ENCODE assay signal across 8 mouse cellular contexts in genomic region chr11:120316690-120317254, GRCm38 (mm10). TPM values are rescaled to one million over a fixed set of nuclear protein-coding genes. Genes with fewer than 3 reads are reported as not detected.
DNase-seq lines count a peak whose midpoint lies in the region; ATAC-seq and TF ChIP-seq lines count a peak whose summit lies in the region.

No protein-coding gene starts in this region.

- WGBS in hindbrain, embryonic 13.5 days: 26% methylated on average over 13 of the region's 13 CpGs
- 23% methylated on average over 13 of the region's 13 CpGs for WGBS in midbrain, embryonic 15.5 days

- peak; percentile 12 for ATAC-seq in hindbrain, embryonic 13.5 days (ENCODE audit: low FRiP score)
- 0 out of 2 replicates have a peak, but pooled peaks have one; percentile 15 for ATAC-seq in midbrain, embryonic 15.5 days (replicated peaks)

- DNase-seq in gastrocnemius, adult 2 months: no peak
- no peak for DNase-seq in gastrocnemius, postnatal 25 days
- peak; percentile 50 for DNase-seq in liver
- DNase-seq in left cerebral cortex, adult 9 months (ENCODE audit: low spot score in 2 of 2): no peak
- DNase-seq in frontal cortex, postnatal 10 days (ENCODE audit: low spot score in 2 of 2): no peak

- H3K4me2 ChIP-seq in hindbrain, embryonic 13.5 days: peak overlapping the region; percentile 82
- peak overlapping the region; percentile 73 for H3K4me2 ChIP-seq in midbrain, embryonic 15.5 days

- intact Hi-C loops in gastrocnemius, adult 2 months (cut with DNase I): no loop called here

- peak overlapping the region; percentile 91 for H3K27ac ChIP-seq in gastrocnemius, adult 2 months
- peak overlapping the region; percentile 5; the same call in 1 of the 2 replicates for H3K27ac ChIP-seq in cortical plate, adult 2 months (ENCODE audit: insufficient read depth, low read length)
- H3K27ac ChIP-seq in hindbrain, embryonic 13.5 days: peak overlapping the region; percentile 98
- H3K27ac ChIP-seq in midbrain, embryonic 15.5 days: peak overlapping the region; percentile 98

- no peak for TF ChIP-seq POLR2A in cortical plate, adult 2 months (IDR thresholded peaks at IDR 0.05; ENCODE audit: extremely low read depth, insufficient read depth, low read length)

- H3K9me3 ChIP-seq in hindbrain, embryonic 13.5 days: no peaks in the 10 kb centered on the region
- H3K9me3 ChIP-seq in midbrain, embryonic 15.5 days: no peaks in the 10 kb centered on the region

- no peak for TF ChIP-seq CTCF in gastrocnemius, adult 2 months (IDR thresholded peaks at IDR 0.05)
- TF ChIP-seq CTCF in cortical plate, adult 2 months (IDR thresholded peaks at IDR 0.05; ENCODE audit: extremely low read depth, insufficient read depth, low read length): no peak

- H3K9ac ChIP-seq in hindbrain, embryonic 13.5 days: peak overlapping the region; percentile 87
- peak overlapping the region; percentile 70 for H3K9ac ChIP-seq in midbrain, embryonic 15.5 days

- peaks cover 2% of the 10 kb centered on the region; the same call in 1 of the 2 replicates for H3K4me1 ChIP-seq in cortical plate, adult 2 months (ENCODE audit: control insufficient read depth, insufficient read depth, low read length)
- peaks cover 36% of the 10 kb centered on the region for H3K4me1 ChIP-seq in hindbrain, embryonic 13.5 days (replicated peaks)
- peaks cover 32% of the 10 kb centered on the region for H3K4me1 ChIP-seq in midbrain, embryonic 15.5 days

- H3K4me3 ChIP-seq in gastrocnemius, adult 2 months: peak overlapping the region; percentile 80
- peak overlapping the region; percentile 39 for H3K4me3 ChIP-seq in cortical plate, adult 2 months (ENCODE audit: insufficient read depth, low read length)
- peak overlapping the region; percentile 48 for H3K4me3 ChIP-seq in hindbrain, embryonic 13.5 days
- H3K4me3 ChIP-seq in midbrain, embryonic 15.5 days: peak overlapping the region; percentile 42

- H3K27me3 ChIP-seq in hindbrain, embryonic 13.5 days: no peaks in the 10 kb centered on the region
- no peaks in the 10 kb centered on the region for H3K27me3 ChIP-seq in midbrain, embryonic 15.5 days (replicated peaks)

- no peaks in the 10 kb centered on the region for H3K36me3 ChIP-seq in hindbrain, embryonic 13.5 days
- no peaks in the 10 kb centered on the region for H3K36me3 ChIP-seq in midbrain, embryonic 15.5 days (replicated peaks)

RNA-seq across cellular contexts. Expression of gene Actg1, which starts 31.6 kb away (rescaled TPM):
- total RNA-seq in gastrocnemius, adult 2 months (2021): 100 to 1,000 TPM; 201 to 262 TPM
- total RNA-seq in gastrocnemius, postnatal 25 days (2021): 100 to 1,000 TPM; 236 to 249 TPM
- polyA plus RNA-seq in cortical plate, adult 2 months (2012; rRNA removed): 1,064 and 1,106 TPM in 2 replicates
- polyA plus RNA-seq in hindbrain, embryonic 13.5 days (2015; fragmentation: Nextera tagmentation; extraction: Ambion mirVana): 4,110 and 4,339 TPM in 2 replicates
- polyA plus RNA-seq in midbrain, embryonic 15.5 days (2015; fragmentation: Nextera tagmentation; extraction: Ambion mirVana): 4,418 and 4,467 TPM in 2 replicates

RNA-seq across cellular contexts. Expression of gene Fscn2, which starts 44.6 kb away (rescaled TPM):
- total RNA-seq in gastrocnemius, adult 2 months (2021): under 1 TPM in 1 of 2 experiments, not detected in 1; 0.87 TPM
- under 1 TPM; 0.29 to 0.31 TPM for total RNA-seq in gastrocnemius, postnatal 25 days (2021)
- polyA plus RNA-seq in cortical plate, adult 2 months (2012; rRNA removed): 0.28 and 0.67 TPM in 2 replicates
- 1.6 and 2.6 TPM in 2 replicates for polyA plus RNA-seq in hindbrain, embryonic 13.5 days (2015; fragmentation: Nextera tagmentation; extraction: Ambion mirVana)
- 0.84 and 1.4 TPM in 2 replicates for polyA plus RNA-seq in midbrain, embryonic 15.5 days (2015; fragmentation: Nextera tagmentation; extraction: Ambion mirVana)

Comparison
In these comparisons a context has a peak if more than half of its experiments do, and no peak if none do; other contexts are left out.
1. H3K27ac ChIP-seq: peak in every context shown above with its lines; median percentile 98 in hindbrain, embryonic 13.5 days; 98 in midbrain, embryonic 15.5 days; 91 in gastrocnemius, adult 2 months; 5 in cortical plate, adult 2 months.